Mouse (Mus musculus) midbrain, embryonic 16.5 days (tissue): ENCODE results near the gene Msh6. TPM values are rescaled to one million over a fixed set of nuclear protein-coding genes. Genes with fewer than 3 reads are reported as not detected.
"Not testable (repeated sequence)": the region's sequence is repeated elsewhere in the genome, so short reads cannot be mapped to it uniquely, and the experiment has no call there.

Experiments
- ATAC-seq: fragments of 200-750 bp; cut with Nextera tagmentation; 2 replicates; pipeline ENCODE4 v1.8.0; 2017; ENCODE audit warnings: moderate TSS enrichment
- H3K27ac ChIP-seq: fragments of 300-500 bp; sonication (generic); 2 replicates; pipeline ENCODE4 v1.5.1; 2014; ENCODE audit warnings: mild to moderate bottlenecking, low read length, mixed read lengths
- H3K27me3 ChIP-seq: fragments of 300-500 bp; sonication (generic); 2 replicates; pipeline ENCODE4 v1.6.1; 2014; ENCODE audit warnings: low read depth, low read length, mixed read lengths; ENCODE audit not compliant: control insufficient read depth, insufficient read depth
- H3K36me3 ChIP-seq: fragments of 300-500 bp; sonication (generic); 2 replicates; pipeline ENCODE4 v1.6.1; 2014; ENCODE audit warnings: mild to moderate bottlenecking, low read length, moderate library complexity, mixed read lengths; ENCODE audit not compliant: control insufficient read depth, insufficient read depth
- H3K4me1 ChIP-seq: fragments of 300-500 bp; sonication (generic); 2 replicates; pipeline ENCODE4 v1.6.1; 2014; ENCODE audit warnings: mild to moderate bottlenecking, low read length, mixed read lengths; ENCODE audit not compliant: control insufficient read depth, insufficient read depth
- H3K4me2 ChIP-seq: fragments of 300-500 bp; sonication (generic); 2 replicates; pipeline ENCODE4 v1.6.1; 2014; ENCODE audit warnings: mild to moderate bottlenecking, low read length, mixed read lengths
- H3K4me3 ChIP-seq: fragments of 300-500 bp; sonication (generic); 2 replicates; pipeline ENCODE4 v1.5.1; 2014; ENCODE audit warnings: low read depth, mild to moderate bottlenecking, low read length, moderate library complexity, mixed read lengths
- H3K9ac ChIP-seq: fragments of 300-500 bp; sonication (generic); 2 replicates; pipeline ENCODE4 v1.6.1; 2014; ENCODE audit warnings: low read depth, low read length, mixed read lengths
- H3K9me3 ChIP-seq: fragments of 300-500 bp; sonication (generic); replicated peaks from 2 replicates; pipeline ENCODE4 v1.6.1; 2014; ENCODE audit warnings: mild to moderate bottlenecking, low read length, mixed read lengths; ENCODE audit not compliant: control insufficient read depth, poor library complexity, severe bottlenecking
- whole genome bisulfite sequencing: fragments of 180-500 bp; shearing (Covaris S2); extraction: QIAGEN DNeasy Blood & Tissue Kit; methylation state at CpG from one replicate; pipeline ENCODE4 v1.1.7; 2014; 5-methylcytosine and 5-hydroxymethylcytosine counted together
- polyA plus RNA-seq: library from polyadenylated mRNA; unstranded; fragments of >200 nt; fragmentation: Nextera tagmentation; extraction: Ambion mirVana; gene quantifications from 2 replicates; pipeline ENCODE4 v1.2.1, GENCODE M21; 2015

Gene Msh6
- polyA plus RNA-seq, 1 experiment from 2014 or later = 28.0 TPM

GRCm38 (mm10) chr17:87959931-87960330 is 14.9 kb upstream of the Msh6 start:
- H3K4me2 ChIP-seq, H3K9me3 ChIP-seq, H3K27me3 ChIP-seq, H3K4me1 ChIP-seq, H3K27ac ChIP-seq, H3K4me3 ChIP-seq, H3K36me3 ChIP-seq, H3K9ac ChIP-seq, ATAC-seq: not testable (repeated sequence)
- 90% methylated on average over 5 of the region's 5 CpGs for WGBS

DNA sequence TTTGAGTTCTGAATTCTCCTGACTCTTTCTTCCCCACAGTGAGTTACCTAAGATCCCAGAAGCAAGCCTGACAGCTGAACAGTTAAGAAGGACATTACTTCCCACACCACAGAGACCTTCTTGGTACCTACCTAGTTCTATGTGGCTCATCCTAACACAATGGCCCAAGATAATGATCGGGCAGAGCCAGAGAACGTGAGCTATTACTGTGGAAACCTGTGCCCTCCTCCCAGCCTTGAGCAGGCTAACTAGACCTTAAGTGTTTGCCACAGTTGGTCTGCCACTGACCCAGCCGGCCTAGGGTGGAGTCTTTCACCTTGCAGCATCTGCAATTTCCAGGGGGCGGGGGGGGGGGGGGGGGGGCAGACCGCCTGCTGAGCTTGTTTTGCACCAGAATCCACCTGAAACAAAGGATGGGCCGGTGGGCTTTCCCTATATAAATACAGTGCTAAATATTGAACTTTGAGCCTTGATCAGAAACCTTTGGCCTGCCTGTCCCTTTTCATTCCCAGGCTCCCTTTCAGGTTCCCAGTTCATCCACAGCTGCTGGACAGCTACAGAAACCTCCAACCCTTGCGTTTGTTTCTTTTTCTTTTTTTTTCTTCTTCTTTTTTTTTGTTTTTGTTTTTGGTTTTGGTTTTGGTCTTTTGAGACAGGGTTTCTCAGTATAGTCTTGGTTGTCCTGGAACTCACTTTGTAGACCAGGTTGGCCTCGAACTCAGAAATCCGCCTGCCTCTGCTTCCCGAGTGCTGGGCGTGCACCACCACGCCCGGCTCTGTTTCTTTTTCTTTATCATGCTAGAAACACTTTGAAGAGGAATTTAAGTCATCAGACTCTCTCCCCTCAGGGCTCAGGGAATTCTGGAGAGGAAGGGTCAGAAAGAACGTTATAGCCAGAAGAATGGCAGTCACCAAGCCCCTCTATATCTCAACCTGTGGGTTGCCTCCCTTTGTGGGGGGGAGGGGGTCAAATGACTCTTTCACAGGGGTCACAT is 11.5 kb upstream of the Msh6 start:
- ATAC-seq = no peak

GRCm38 (mm10) chr17:87968483-87968926 is 6.4 kb upstream of the Msh6 start:
- not testable (repeated sequence) for H3K4me2 ChIP-seq, H3K27ac ChIP-seq, H3K36me3 ChIP-seq, H3K9me3 ChIP-seq, H3K27me3 ChIP-seq, H3K4me1 ChIP-seq, H3K4me3 ChIP-seq, H3K9ac ChIP-seq
- ATAC-seq = peak; percentile 83
- WGBS = 35% methylated on average over 6 of the region's 8 CpGs

More for the DNA sequence above, 11.5 kb upstream of the Msh6 start:
- no peaks in the 10 kb centered on the region for H3K9me3 ChIP-seq
- no peaks in the 10 kb centered on the region for H3K27me3 ChIP-seq
- no peak overlapping the region for H3K4me3 ChIP-seq
- H3K4me1 ChIP-seq = no peaks in the 10 kb centered on the region
- no peak overlapping the region for H3K4me2 ChIP-seq
- no peak overlapping the region for H3K27ac ChIP-seq
- H3K36me3 ChIP-seq = no peaks in the 10 kb centered on the region
- no peak overlapping the region for H3K9ac ChIP-seq
- 89% methylated on average over 14 of the region's 14 CpGs for WGBS

- not testable (repeated sequence) for H3K9me3 ChIP-seq, H3K9ac ChIP-seq, ATAC-seq, H3K36me3 ChIP-seq, H3K27me3 ChIP-seq, H3K4me2 ChIP-seq, H3K27ac ChIP-seq, H3K4me3 ChIP-seq
- peaks cover 15% of the 10 kb centered on the region for H3K4me1 ChIP-seq
- 87% methylated on average over 15 of the region's 15 CpGs for WGBS
Observed at GRCm38 (mm10) chr17:87971696-87972591, 2.9 kb upstream of the Msh6 start.

- 81% methylated on average over 5 of the region's 5 CpGs for WGBS
- Histone ChIP-seq H3K27me3 (no peaks in the 10 kb centered on the region), H3K4me2 (no peak overlapping the region)
Observed at GRCm38 (mm10) chr17:87972856-87973255, 2.0 kb upstream of the Msh6 start.

GRCm38 (mm10) chr17:87973261-87974167 is 1.3 kb upstream of the Msh6 start:
- no peak overlapping the region for H3K4me3 ChIP-seq
- H3K4me1 ChIP-seq = peaks cover 15% of the 10 kb centered on the region
- no peak for ATAC-seq
- no peaks in the 10 kb centered on the region for H3K27me3 ChIP-seq
- no peak overlapping the region for H3K27ac ChIP-seq
- 70% methylated on average over 10 of the region's 10 CpGs for WGBS
- H3K9me3 ChIP-seq = no peaks in the 10 kb centered on the region
- no peak overlapping the region for H3K4me2 ChIP-seq
- no peak overlapping the region for H3K9ac ChIP-seq
- H3K36me3 ChIP-seq = no peaks in the 10 kb centered on the region

More at GRCm38 (mm10) chr17:87972856-87973255, 2.0 kb upstream of the Msh6 start:
- Histone ChIP-seq H3K4me1 (peaks cover 15% of the 10 kb centered on the region), H3K9me3 (no peaks in the 10 kb centered on the region), H3K9ac (no peak overlapping the region), H3K36me3 (no peaks in the 10 kb centered on the region), H3K27ac (no peak overlapping the region), H3K4me3 (no peak overlapping the region)
- no peak for ATAC-seq

DNA sequence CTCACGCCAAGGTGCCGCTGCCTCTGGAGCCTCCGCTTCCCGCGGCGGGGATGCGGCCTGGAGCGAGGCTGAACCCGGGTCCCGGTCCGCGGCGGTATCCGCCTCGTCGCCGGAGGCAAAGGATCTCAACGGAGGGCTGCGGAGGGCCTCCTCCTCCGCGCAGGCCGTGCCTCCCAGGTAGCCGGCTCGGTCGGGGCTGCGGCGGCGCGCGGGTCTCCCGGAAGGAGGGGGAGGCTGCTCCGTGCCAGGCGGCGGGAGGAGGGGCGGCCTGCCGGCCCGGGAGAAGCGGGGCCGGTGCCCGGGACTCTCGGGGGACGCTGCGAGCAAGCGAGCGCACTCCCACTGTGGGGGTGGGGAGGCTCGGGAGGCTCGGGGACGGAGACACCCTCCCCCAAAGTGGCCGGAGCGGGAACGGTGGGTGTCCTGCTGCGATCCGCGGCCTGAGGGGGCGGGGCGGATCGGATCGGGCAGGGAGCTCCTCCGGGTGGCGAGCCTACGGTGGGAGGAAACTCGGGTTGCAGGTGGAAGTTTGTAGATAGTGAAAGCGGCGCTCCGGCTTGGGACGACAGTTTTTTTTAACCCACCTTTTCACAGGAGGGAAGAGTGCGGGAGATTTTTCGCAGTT is 479 bp downstream of the Msh6 start:
- H3K27ac ChIP-seq = peak overlapping the region; percentile 83
- H3K36me3 ChIP-seq = no peaks in the 10 kb centered on the region
- peak overlapping the region; percentile 67 for H3K4me3 ChIP-seq
- H3K27me3 ChIP-seq = no peaks in the 10 kb centered on the region
- H3K4me1 ChIP-seq = peaks cover 15% of the 10 kb centered on the region
- ATAC-seq = peak; percentile 79
- no peaks in the 10 kb centered on the region for H3K9me3 ChIP-seq
- peak overlapping the region; percentile 63 for H3K4me2 ChIP-seq
- 2% methylated on average over 57 of the region's 68 CpGs for WGBS
- peak overlapping the region; percentile 82 for H3K9ac ChIP-seq
